In the genomic region with DNA sequence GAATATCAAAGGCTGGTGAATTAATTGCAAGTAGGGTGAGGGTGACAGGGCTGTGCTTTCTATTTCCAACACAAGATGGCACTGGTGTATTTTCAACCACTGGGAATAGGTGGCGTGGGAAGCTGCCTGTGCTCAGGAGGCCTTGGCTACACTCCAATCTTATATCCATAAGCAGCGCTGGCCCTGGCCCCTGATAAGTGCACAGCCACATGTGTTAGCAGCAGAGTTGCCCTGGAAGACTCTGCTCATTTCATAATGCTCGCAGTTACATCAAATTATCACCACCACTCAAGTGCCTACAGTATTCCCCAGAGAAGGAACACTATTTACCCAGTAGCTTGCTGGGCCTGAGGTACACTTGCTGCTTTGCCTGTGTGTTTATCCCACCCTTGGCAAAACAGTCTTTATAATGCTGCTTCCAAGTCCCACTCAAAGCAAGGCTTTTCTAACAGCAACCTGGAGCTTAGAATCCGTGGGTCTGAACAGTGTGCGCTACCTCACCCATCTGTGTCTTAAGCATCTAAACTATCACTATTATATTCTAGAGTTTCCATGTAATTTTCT, we compare ENCODE assay signal across 8 mouse cellular contexts.
DNase-seq lines count a peak whose midpoint lies in the region; ATAC-seq and TF ChIP-seq lines count a peak whose summit lies in the region.

No protein-coding gene starts in this region.

- H3K4me2 ChIP-seq in heart, embryonic 15.5 days: no peak overlapping the region
- no peak overlapping the region for H3K4me2 ChIP-seq in neural tube, embryonic 14.5 days (ENCODE audit: low read depth, low read length)

- no peak overlapping the region for H3K9ac ChIP-seq in heart, embryonic 15.5 days
- no peak overlapping the region for H3K9ac ChIP-seq in liver, adult 2 months (ENCODE audit: low read depth, low read length)
- no peak overlapping the region for H3K9ac ChIP-seq in neural tube, embryonic 14.5 days (replicated peaks; ENCODE audit: low read depth, low read length)

- TF ChIP-seq CTCF in liver, adult 2 months (IDR thresholded peaks at IDR 0.05; ENCODE audit: low read depth, low read length): peak; percentile 27; the same call in 1 of the 2 replicates

- H3K27ac ChIP-seq in embryonic facial prominence, embryonic 10.5 days (replicated peaks): 0 out of 2 replicates have a peak overlapping the region, but pooled peaks have one; percentile 35
- H3K27ac ChIP-seq in heart, embryonic 15.5 days: no peak overlapping the region
- no peak overlapping the region for H3K27ac ChIP-seq in liver, adult 2 months (replicated peaks; ENCODE audit: insufficient read depth, low read depth, low read length)
- no peak overlapping the region for H3K27ac ChIP-seq in neural tube, embryonic 14.5 days (ENCODE audit: low read depth, low read length)

- no peaks in the 10 kb centered on the region for H3K36me3 ChIP-seq in embryonic facial prominence, embryonic 10.5 days (replicated peaks)
- H3K36me3 ChIP-seq in heart, embryonic 15.5 days: no peaks in the 10 kb centered on the region
- H3K36me3 ChIP-seq in liver, adult 2 months (ENCODE audit: control insufficient read depth, insufficient read depth, low read length): no peaks in the 10 kb centered on the region
- H3K36me3 ChIP-seq in neural tube, embryonic 14.5 days (ENCODE audit: control insufficient read depth, insufficient read depth, low read length): no peaks in the 10 kb centered on the region

- WGBS in embryonic facial prominence, embryonic 10.5 days: 43% methylated on average over 5 of the region's 5 CpGs
- 33% methylated on average over 5 of the region's 5 CpGs for WGBS in heart, embryonic 15.5 days
- 55% methylated on average over 5 of the region's 5 CpGs for WGBS in liver, adult 2 months
- WGBS in neural tube, embryonic 14.5 days: 41% methylated on average over 5 of the region's 5 CpGs

- peaks cover 6% of the 10 kb centered on the region for H3K4me1 ChIP-seq in embryonic facial prominence, embryonic 10.5 days
- peaks cover 5% of the 10 kb centered on the region for H3K4me1 ChIP-seq in heart, embryonic 15.5 days (replicated peaks)
- H3K4me1 ChIP-seq in liver, adult 2 months (ENCODE audit: control insufficient read depth, insufficient read depth, low read length): no peaks in the 10 kb centered on the region
- no peaks in the 10 kb centered on the region for H3K4me1 ChIP-seq in neural tube, embryonic 14.5 days (ENCODE audit: control insufficient read depth, insufficient read depth, low read length)

- no peaks in the 10 kb centered on the region for H3K27me3 ChIP-seq in embryonic facial prominence, embryonic 10.5 days (replicated peaks; ENCODE audit: low read depth, poor library complexity, severe bottlenecking)
- H3K27me3 ChIP-seq in heart, embryonic 15.5 days: no peaks in the 10 kb centered on the region
- H3K27me3 ChIP-seq in liver, adult 2 months (ENCODE audit: control insufficient read depth, insufficient read depth, low read length): no peaks in the 10 kb centered on the region
- H3K27me3 ChIP-seq in neural tube, embryonic 14.5 days (ENCODE audit: control insufficient read depth, insufficient read depth, low read length): no peaks in the 10 kb centered on the region

- DNase-seq in urinary bladder, postnatal 14 days (ENCODE audit: low spot score): peak; percentile 44
- DNase-seq in urinary bladder, adult 2 months (ENCODE audit: low spot score): no peak
- peak; percentile 77 for DNase-seq in embryonic facial prominence, embryonic 10.5 days (ENCODE audit: low spot score)
- peak; percentile 68 for DNase-seq in kidney, postnatal 14 days
- DNase-seq in liver, adult 2 months (ENCODE audit: extremely low read depth, low read depth, low spot score): peak; percentile 13
- DNase-seq in natural killer cell, adult 2 months (ENCODE audit: low spot score in 2 of 2): no peak

- peak; percentile 93 for ATAC-seq in heart, embryonic 15.5 days (replicated peaks; ENCODE audit: insufficient number of reproducible peaks, insufficient read depth, low FRiP score, low read depth)
- ATAC-seq in neural tube, embryonic 14.5 days (ENCODE audit: low read depth): peak; percentile 96

- H3K9me3 ChIP-seq in embryonic facial prominence, embryonic 10.5 days: no peaks in the 10 kb centered on the region
- H3K9me3 ChIP-seq in heart, embryonic 15.5 days (replicated peaks): no peaks in the 10 kb centered on the region
- H3K9me3 ChIP-seq in neural tube, embryonic 14.5 days (ENCODE audit: control insufficient read depth, low read length): no peaks in the 10 kb centered on the region

- H3K4me3 ChIP-seq in embryonic facial prominence, embryonic 10.5 days: no peak overlapping the region
- H3K4me3 ChIP-seq in heart, embryonic 15.5 days: no peak overlapping the region
- no peak overlapping the region for H3K4me3 ChIP-seq in liver, adult 2 months (ENCODE audit: insufficient read depth, low read depth, low read length)
- no peak overlapping the region for H3K4me3 ChIP-seq in neural tube, embryonic 14.5 days (ENCODE audit: low read depth, low read length)

- TF ChIP-seq POLR2A in liver, adult 2 months (IDR thresholded peaks at IDR 0.05; ENCODE audit: extremely low read depth, insufficient read depth, low read length): no peak

- no peaks in the 10 kb centered on the region for H3K79me2 ChIP-seq in liver, adult 2 months (ENCODE audit: control insufficient read depth, insufficient read depth, low read length)

Comparison
In these comparisons a context has a peak if more than half of its experiments do, and no peak if none do; other contexts are left out.
1. DNase-seq: peak in urinary bladder, postnatal 14 days (single experiment), embryonic facial prominence, embryonic 10.5 days (single experiment), kidney, postnatal 14 days (single experiment) and liver, adult 2 months (single experiment); none in urinary bladder, adult 2 months (single experiment) and natural killer cell, adult 2 months (0 of 2).